Comparison of ENCODE assay signal across 16 mouse cellular contexts in the genomic region with DNA sequence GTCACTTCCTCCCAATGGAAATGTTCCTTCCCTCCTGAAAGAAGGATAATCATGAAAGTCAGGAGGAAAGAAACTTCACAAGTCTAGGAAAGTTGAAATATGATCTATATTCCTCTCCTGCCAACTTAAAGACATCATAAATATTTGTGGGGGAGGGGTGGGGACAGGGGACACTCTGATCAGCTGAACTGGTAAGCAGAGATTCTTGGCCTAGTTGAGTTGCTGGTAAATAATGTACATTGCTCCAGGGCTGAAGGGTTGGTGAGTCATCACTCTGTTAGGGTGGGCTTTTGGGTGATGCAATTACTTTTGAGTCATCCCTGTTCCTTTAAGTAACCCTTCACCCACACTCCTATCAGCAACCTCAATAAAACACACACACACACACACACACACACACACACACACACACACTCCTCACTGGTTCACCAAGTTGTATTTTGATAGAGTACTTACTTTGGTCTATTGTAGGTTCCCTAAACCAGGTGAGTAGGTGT. TPM values are rescaled to one million over a fixed set of nuclear protein-coding genes. Genes with fewer than 3 reads are reported as not detected.
A peak's percentile ranks its signal among the peaks of the same experiment; 100 is the strongest.
DNase-seq lines count a peak whose midpoint lies in the region; ATAC-seq lines count a peak whose summit lies in the region.
"Had no signal": no experiment of that assay in that cellular context is flagged by ENCODE, and none has a peak within 500 bp of the region (broad histone marks: within the 10 kb centered on the region; RNA-seq: fewer than 3 reads in every experiment).

No protein-coding gene starts in this region.

- intact Hi-C loops in left cerebral cortex, postnatal 4 days (cut with DNase I), result no loop called here

- DNase-seq in 416B (ENCODE audit: low read depth) (peak; percentile 70), NIH3T3 (ENCODE audit: low read depth) (peak; percentile 73)
- DNase-seq in left cerebral cortex, postnatal 4 days, result no peak
- no peak for DNase-seq in layer of hippocampus, postnatal 25 days (ENCODE audit: extremely low spot score in 1 of 2, low spot score in 1 of 2)
- DNase-seq: cerebellum, adult 11 months; cerebellum, postnatal 10 days; forebrain, postnatal 0 days; heart, postnatal 4 days; kidney, adult 18-20 months had no signal

- peak; percentile 55 for ATAC-seq in granulocyte monocyte progenitor cell, adult 5-6 weeks (replicated peaks; ENCODE audit: poor library complexity, severe bottlenecking)
- no peak for ATAC-seq in cerebellum, adult (ENCODE audit: insufficient number of reproducible peaks, low FRiP score, low TSS enrichment)
- ATAC-seq: activated CD4-positive, CD25-positive, alpha-beta regulatory T cell, adult 4 months; forebrain, embryonic 14.5 days; forebrain, postnatal 0 days; hindbrain, postnatal 0 days; inflammation-experienced regulatory T-cells, adult 6 months; intestine, embryonic 16.5 days had no signal

RNA-seq across cellular contexts. Expression of a gene that starts 56.0 kb away (rescaled TPM):
- total RNA-seq in granulocyte monocyte progenitor cell, adult 5-6 weeks (2014; fragmentation: Nextera tagmentation), result 7.4 and 11.2 TPM in 2 replicates
- total RNA-seq in granulocyte monocyte progenitor cell, adult 5-6 weeks (2017), result 15.1 and 15.9 TPM in 2 replicates
- 10 to 100 TPM; 24.4 to 25.5 TPM for total RNA-seq in left cerebral cortex, postnatal 4 days (2021)
- total RNA-seq in layer of hippocampus, postnatal 25 days (2021), result 10 to 100 TPM; 28.6 to 33.8 TPM

Comparison
In these comparisons a context has a peak if more than half of its experiments do, and no peak if none do; other contexts are left out.
1. DNase-seq: peak in 416B (single experiment) and NIH3T3 (single experiment); none in left cerebral cortex, postnatal 4 days (single experiment) and layer of hippocampus, postnatal 25 days (0 of 2).